Mouse (Mus musculus): ENCODE data around the gene Cdh16. TPM values are rescaled to one million over a fixed set of nuclear protein-coding genes. Genes with fewer than 3 reads are reported as not detected.
A peak's percentile ranks its signal among the peaks of the same experiment; 100 is the strongest.
"Not testable (repeated sequence)": the region's sequence is repeated elsewhere in the genome, so short reads cannot be mapped to it uniquely, and the experiment has no call there.

Cdh16 gene
- polyA plus RNA-seq, 1 experiment from 2014 or later: 1.4 TPM

GRCm38 (mm10) chr8:104594611-104595362 lies 29.4 kb downstream of the Cdh16 start:
- H3K4me1 ChIP-seq: peaks cover 13% of the 10 kb centered on the region
- H3K27ac ChIP-seq: no peak overlapping the region
- WGBS: 96% methylated on average over 19 of the region's 19 CpGs
- no peaks in the 10 kb centered on the region for H3K27me3 ChIP-seq
- no peaks in the 10 kb centered on the region for H3K9me3 ChIP-seq
- ATAC-seq (ENCODE audit: insufficient number of reproducible peaks, low FRiP score, low TSS enrichment, low read depth): no peak
- peaks cover 24% of the 10 kb centered on the region for H3K36me3 ChIP-seq
- no peak overlapping the region for H3K9ac ChIP-seq
- no peak overlapping the region for H3K4me2 ChIP-seq
- no peak overlapping the region for H3K4me3 ChIP-seq

- no peak for ATAC-seq (ENCODE audit: insufficient number of reproducible peaks, low FRiP score, low TSS enrichment, low read depth)
- Histone ChIP-seq H3K4me1 (peaks cover 13% of the 10 kb centered on the region), H3K4me2 (no peak overlapping the region), H3K4me3 (no peak overlapping the region), H3K9ac (no peak overlapping the region), H3K36me3 (peaks cover 24% of the 10 kb centered on the region), H3K27me3 (no peaks in the 10 kb centered on the region), H3K27ac (no peak overlapping the region), H3K9me3 (no peaks in the 10 kb centered on the region)
- WGBS: 87% methylated on average over 31 of the region's 31 CpGs
Measured at GRCm38 (mm10) chr8:104593536-104594325, 30.5 kb downstream of the Cdh16 start.

- 59% methylated on average over 6 of the region's 6 CpGs for WGBS
Measured at GRCm38 (mm10) chr8:104592566-104592965, 31.6 kb downstream of the Cdh16 start.

GRCm38 (mm10) chr8:104591856-104592255 lies 32.3 kb downstream of the Cdh16 start:
- H3K4me2 ChIP-seq: peak overlapping the region; percentile 69
- H3K4me1 ChIP-seq: peaks cover 13% of the 10 kb centered on the region
- H3K27me3 ChIP-seq: no peaks in the 10 kb centered on the region
- 3% methylated on average over 9 of the region's 9 CpGs for WGBS
- H3K36me3 ChIP-seq: peaks cover 24% of the 10 kb centered on the region
- H3K4me3 ChIP-seq: peak overlapping the region; percentile 56
- no peak for ATAC-seq (ENCODE audit: insufficient number of reproducible peaks, low FRiP score, low TSS enrichment, low read depth)
- no peaks in the 10 kb centered on the region for H3K9me3 ChIP-seq
- peak overlapping the region; percentile 29 for H3K9ac ChIP-seq
- H3K27ac ChIP-seq: peak overlapping the region; percentile 73

More at GRCm38 (mm10) chr8:104592566-104592965, 31.6 kb downstream of the Cdh16 start:
- H3K4me2 ChIP-seq: 0 out of 2 replicates have a peak overlapping the region, but pooled peaks have one; percentile 69
- peaks cover 13% of the 10 kb centered on the region for H3K4me1 ChIP-seq
- no peak overlapping the region for H3K27ac ChIP-seq
- peaks cover 24% of the 10 kb centered on the region for H3K36me3 ChIP-seq
- ATAC-seq (ENCODE audit: insufficient number of reproducible peaks, low FRiP score, low TSS enrichment, low read depth): no peak
- no peaks in the 10 kb centered on the region for H3K9me3 ChIP-seq
- no peaks in the 10 kb centered on the region for H3K27me3 ChIP-seq
- no peak overlapping the region for H3K9ac ChIP-seq
- H3K4me3 ChIP-seq: no peak overlapping the region

- peaks cover 13% of the 10 kb centered on the region for H3K4me1 ChIP-seq
- peak within 1 kb of the TSS; percentile 69 for H3K4me2 ChIP-seq
- ATAC-seq (ENCODE audit: insufficient number of reproducible peaks, low FRiP score, low TSS enrichment, low read depth): peak; percentile 89
- H3K4me3 ChIP-seq: peak within 1 kb of the TSS; percentile 56
- under 1% methylated on average over 44 of the region's 44 CpGs for WGBS
- peaks cover 22% of the 10 kb centered on the region for H3K36me3 ChIP-seq
- H3K27ac ChIP-seq: peak within 1 kb of the TSS; percentile 73
- H3K9me3 ChIP-seq: no peaks in the 10 kb centered on the region
- H3K9ac ChIP-seq: peak within 1 kb of the TSS; percentile 29
- no peaks in the 10 kb centered on the region for H3K27me3 ChIP-seq
Measured at GRCm38 (mm10) chr8:104591133-104591834, 32.9 kb downstream of the Cdh16 start, which contains the start of gene Pdp2. TSS of gene Pdp2 (plus strand) at chr8:104591451.

GRCm38 (mm10) chr8:104590284-104590683 lies 33.9 kb downstream of the Cdh16 start:
- no peak overlapping the region for H3K9ac ChIP-seq
- H3K4me3 ChIP-seq: no peak overlapping the region
- H3K27me3 ChIP-seq: no peaks in the 10 kb centered on the region
- peaks cover 17% of the 10 kb centered on the region for H3K36me3 ChIP-seq
- 94% methylated on average over 3 of the region's 3 CpGs for WGBS
- H3K27ac ChIP-seq: no peak overlapping the region
- no peak for ATAC-seq (ENCODE audit: insufficient number of reproducible peaks, low FRiP score, low TSS enrichment, low read depth)
- H3K9me3 ChIP-seq: no peaks in the 10 kb centered on the region
- H3K4me1 ChIP-seq: peaks cover 13% of the 10 kb centered on the region
- H3K4me2 ChIP-seq: no peak overlapping the region

- no peak overlapping the region for H3K4me2 ChIP-seq
- no peaks in the 10 kb centered on the region for H3K9me3 ChIP-seq
- no peak for ATAC-seq (ENCODE audit: insufficient number of reproducible peaks, low FRiP score, low TSS enrichment, low read depth)
- no peaks in the 10 kb centered on the region for H3K4me1 ChIP-seq
- no peak overlapping the region for H3K9ac ChIP-seq
- 54% methylated on average over 1 of the region's 1 CpGs for WGBS
- H3K27me3 ChIP-seq: no peaks in the 10 kb centered on the region
- no peak overlapping the region for H3K27ac ChIP-seq
- H3K4me3 ChIP-seq: no peak overlapping the region
- no peaks in the 10 kb centered on the region for H3K36me3 ChIP-seq
Measured at GRCm38 (mm10) chr8:104584522-104584921, 39.7 kb downstream of the Cdh16 start.

GRCm38 (mm10) chr8:104577606-104578005 lies 46.6 kb downstream of the Cdh16 start:
- ATAC-seq (ENCODE audit: insufficient number of reproducible peaks, low FRiP score, low TSS enrichment, low read depth); H3K27me3 ChIP-seq; H3K9ac ChIP-seq; H3K36me3 ChIP-seq; H3K27ac ChIP-seq; H3K4me3 ChIP-seq; H3K4me2 ChIP-seq; H3K4me1 ChIP-seq; H3K9me3 ChIP-seq: not testable (repeated sequence)
- WGBS: 78% methylated on average over 17 of the region's 17 CpGs

GRCm38 (mm10) chr8:104576820-104577219 lies 47.4 kb downstream of the Cdh16 start:
- no peaks in the 10 kb centered on the region for H3K4me1 ChIP-seq
- no peaks in the 10 kb centered on the region for H3K36me3 ChIP-seq
- H3K9ac ChIP-seq: no peak overlapping the region
- no peak overlapping the region for H3K4me2 ChIP-seq
- H3K9me3 ChIP-seq: no peaks in the 10 kb centered on the region
- no peak overlapping the region for H3K27ac ChIP-seq
- H3K4me3 ChIP-seq: no peak overlapping the region
- WGBS: 86% methylated on average over 3 of the region's 3 CpGs
- H3K27me3 ChIP-seq: no peaks in the 10 kb centered on the region
- no peak for ATAC-seq (ENCODE audit: insufficient number of reproducible peaks, low FRiP score, low TSS enrichment, low read depth)

GRCm38 (mm10) chr8:104570436-104571343 lies 53.5 kb downstream of the Cdh16 start:
- Histone ChIP-seq H3K4me3 (peak overlapping the region; percentile 43), H3K4me1 (0 out of 2 replicates have a peak, but pooled peaks cover 6% of the 10 kb centered on the region), H3K9ac (no peak overlapping the region), H3K4me2 (peak overlapping the region; percentile 84), H3K9me3 (no peaks in the 10 kb centered on the region), H3K27ac (no peak overlapping the region), H3K27me3 (no peaks in the 10 kb centered on the region), H3K36me3 (no peaks in the 10 kb centered on the region)
- no peak; the same call in 1 of the 2 replicates for ATAC-seq (ENCODE audit: insufficient number of reproducible peaks, low FRiP score, low TSS enrichment, low read depth)
- 7% methylated on average over 26 of the region's 26 CpGs for WGBS

- WGBS: 62% methylated on average over 1 of the region's 1 CpGs
- Histone ChIP-seq H3K27me3 (no peaks in the 10 kb centered on the region), H3K4me1 (peaks cover 10% of the 10 kb centered on the region; the same call in 1 of the 2 replicates), H3K9ac (no peak overlapping the region), H3K9me3 (no peaks in the 10 kb centered on the region), H3K36me3 (no peaks in the 10 kb centered on the region), H3K4me2 (no peak overlapping the region), H3K27ac (no peak overlapping the region), H3K4me3 (no peak overlapping the region)
- ATAC-seq (ENCODE audit: insufficient number of reproducible peaks, low FRiP score, low TSS enrichment, low read depth): no peak
Measured at GRCm38 (mm10) chr8:104569559-104569958, 54.6 kb downstream of the Cdh16 start.
